Mouse (Mus musculus) left cerebral cortex, postnatal 14 days (tissue): ENCODE data around the gene Nrp1. TPM values are rescaled to one million over a fixed set of nuclear protein-coding genes. Genes with fewer than 3 reads are reported as not detected.

Experiments used
- DNase-seq, 2 experiments: peaks; one replicate each; pipeline ENCODE4 v3.0.0; 2021 to 2022; ENCODE audit warnings: low spot score in 2 of 2, mixed read lengths in 1 of 2
- intact Hi-C: fragments of 180-260 bp; cut with DNase I; formaldehyde crosslinking; loops from one replicate; pipeline ENCODE4 v1.15.1; 2025
- total RNA-seq, 2 experiments: library from RNA; stranded (reverse); gene quantifications; 2 replicates each; pipeline ENCODE4 v1.2.3; 2021

Gene Nrp1
- total RNA-seq, 2 experiments from 2014 or later = 28.1 to 39.9 TPM

DNA sequence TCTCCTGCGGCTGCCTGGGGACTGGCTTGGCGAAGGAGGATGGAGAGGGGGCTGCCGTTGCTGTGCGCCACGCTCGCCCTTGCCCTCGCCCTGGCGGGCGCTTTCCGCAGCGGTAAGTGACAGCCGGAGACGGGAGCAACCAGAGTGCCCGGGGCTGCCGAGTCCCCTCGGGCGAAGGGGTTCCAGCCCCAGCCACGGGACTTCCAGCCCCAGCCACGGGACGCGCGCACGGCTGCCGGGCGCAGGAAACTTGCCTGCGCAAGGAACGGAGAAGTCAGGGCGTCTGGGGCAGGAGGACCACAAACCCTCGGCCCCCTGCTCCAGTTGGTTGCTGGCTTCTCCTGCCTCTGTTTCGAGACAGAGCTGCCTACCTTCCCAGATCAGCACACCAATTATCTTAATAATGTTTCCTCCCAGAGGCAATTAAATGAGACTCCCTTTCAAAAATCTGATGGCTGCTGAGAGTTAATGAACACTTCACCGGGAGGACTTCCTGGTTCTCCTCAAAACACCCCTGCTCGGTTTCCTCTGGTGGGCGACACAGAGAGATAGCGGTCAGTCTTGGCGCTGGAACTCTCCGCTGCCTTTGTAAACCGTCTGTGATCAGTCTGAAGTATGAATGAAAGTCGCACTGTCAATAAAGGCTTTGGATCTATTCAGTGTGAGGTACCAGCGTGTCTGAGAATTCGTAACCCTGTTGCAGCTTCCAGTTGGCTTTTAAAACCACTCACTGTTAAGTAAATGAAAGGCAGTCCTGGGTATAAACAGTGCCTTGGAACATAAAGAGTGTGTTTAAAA is 1.3 kb downstream of the Nrp1 start:
- intact Hi-C loops = loop anchor here (5.0 to 10.0 kb wide), 6 partner anchors 62 to 1025 kb away; no protein-coding TSS in a partner anchor
- peak in 1 of 2 experiments; percentile 37 for DNase-seq

- intact Hi-C loops = loop anchor here (5.0 kb wide), 1 partner anchor 131 kb away; no protein-coding TSS in a partner anchor
- no peak for DNase-seq
Observed at GRCm38 (mm10) chr8:128361343-128361870, 3.0 kb downstream of the Nrp1 start.

DNA sequence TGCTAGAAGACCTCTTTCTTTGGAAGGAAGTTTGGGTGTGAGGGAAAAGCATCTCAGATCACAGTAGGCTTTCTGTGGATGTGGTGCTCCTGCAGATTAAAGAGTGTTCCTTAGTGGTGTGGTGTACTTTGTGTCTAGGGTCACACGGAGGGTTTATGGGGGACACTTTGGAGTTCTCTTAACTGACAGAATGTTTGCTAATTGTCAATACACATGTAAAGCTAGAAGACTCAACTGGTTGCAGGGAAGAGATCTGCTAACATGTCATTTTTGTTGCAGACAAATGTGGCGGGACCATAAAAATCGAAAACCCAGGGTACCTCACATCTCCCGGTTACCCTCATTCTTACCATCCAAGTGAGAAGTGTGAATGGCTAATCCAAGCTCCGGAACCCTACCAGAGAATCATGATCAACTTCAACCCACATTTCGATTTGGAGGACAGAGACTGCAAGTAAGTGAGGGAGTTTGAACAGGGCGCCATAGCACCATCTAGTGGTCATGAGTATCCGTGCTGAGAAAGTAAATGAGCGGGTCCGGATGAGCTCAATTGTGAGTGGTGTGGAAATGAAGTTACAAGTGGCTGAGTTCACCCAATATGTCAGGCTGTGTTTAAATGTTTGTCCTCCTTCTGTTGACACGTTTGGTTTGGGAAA is 4.7 kb downstream of the Nrp1 start:
- intact Hi-C loops = loop anchor here (2.0 to 5.0 kb wide), 2 partner anchors 129 to 1172 kb away; no protein-coding TSS in a partner anchor
- DNase-seq = peak; percentile 90 to 91

DNA sequence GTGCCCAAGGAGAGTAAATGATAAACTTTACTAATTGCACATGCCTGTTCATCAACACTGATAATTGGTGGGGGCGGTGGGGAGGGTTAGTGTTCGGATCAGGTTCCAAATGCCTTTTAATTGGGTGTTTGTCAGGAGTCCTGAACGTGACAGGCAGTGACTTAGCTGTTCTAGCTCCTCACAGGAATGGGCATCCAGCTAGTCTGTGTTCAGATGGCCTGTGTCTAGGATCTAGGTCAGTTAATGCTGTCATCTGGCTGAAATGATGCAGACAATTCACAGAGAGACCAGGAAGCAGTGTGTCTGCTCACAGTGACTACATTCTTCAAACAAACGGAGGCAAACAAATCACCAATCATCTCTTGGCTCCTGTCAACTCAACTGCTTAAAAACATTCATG is 12.1 kb downstream of the Nrp1 start:
- intact Hi-C loops = no loop called here
- DNase-seq = no peak

DNA sequence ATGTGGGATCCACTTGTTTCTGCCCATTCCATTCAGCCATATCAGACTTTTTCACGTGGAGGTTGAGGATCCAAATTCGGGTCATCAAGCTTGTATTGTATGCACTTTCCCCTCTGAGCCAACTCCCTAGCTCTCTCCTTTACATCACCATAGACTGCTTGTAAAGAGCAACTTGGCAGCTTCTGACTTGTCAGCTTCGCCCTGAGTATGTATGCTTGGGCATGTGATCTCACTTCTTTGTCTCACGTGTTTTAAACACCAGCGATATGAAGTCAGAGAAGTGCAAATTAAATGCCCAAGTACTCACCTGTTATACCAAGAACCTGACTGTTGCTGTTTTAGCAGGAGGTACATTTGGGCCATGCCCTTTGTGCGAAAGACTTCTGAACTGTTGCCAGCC is 12.6 kb downstream of the Nrp1 start:
- intact Hi-C loops = no loop called here
- no peak for DNase-seq

DNA sequence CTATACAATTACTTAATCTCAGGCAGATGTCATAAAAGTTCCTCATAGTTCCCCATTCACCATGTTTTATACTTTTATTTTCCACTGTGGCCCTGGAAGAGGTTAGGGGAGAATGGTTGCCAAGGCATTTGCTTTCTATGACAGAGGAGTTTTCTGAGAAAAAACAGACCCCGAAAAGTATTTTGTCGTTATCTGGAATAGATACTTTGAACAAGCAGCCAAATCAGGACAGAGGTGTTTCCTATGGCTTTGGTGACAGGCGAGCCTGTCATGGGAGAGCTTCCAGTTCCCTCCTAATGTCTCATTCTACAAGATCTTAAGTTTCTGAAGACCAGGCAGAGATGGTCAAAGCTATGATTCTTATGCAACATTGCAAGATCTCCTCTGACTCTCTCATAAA is 13.4 kb downstream of the Nrp1 start:
- intact Hi-C loops = no loop called here
- no peak for DNase-seq

- no peak for DNase-seq
- intact Hi-C loops = no loop called here
Observed at GRCm38 (mm10) chr8:128372724-128373123, 14.3 kb downstream of the Nrp1 start.

DNA sequence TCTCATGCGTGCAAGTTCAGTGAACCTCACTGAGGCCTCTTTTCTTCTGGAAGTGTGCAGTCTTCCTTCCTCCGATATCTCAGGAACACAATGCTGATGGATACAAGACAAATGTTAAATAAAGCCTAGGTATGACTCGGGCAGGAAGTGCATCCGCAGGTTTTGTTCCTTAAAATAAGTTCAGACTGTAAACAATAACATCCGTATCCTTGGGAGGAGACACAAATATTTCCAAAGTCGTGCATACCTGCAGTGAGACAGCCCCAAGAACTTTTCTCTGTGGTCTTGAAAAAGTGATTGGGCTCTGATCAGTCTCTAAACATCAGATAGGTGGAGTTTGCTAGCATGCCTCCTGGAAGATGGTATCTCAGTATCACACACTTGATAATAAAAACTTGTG is 15.0 kb downstream of the Nrp1 start:
- DNase-seq = no peak
- intact Hi-C loops = no loop called here

DNA sequence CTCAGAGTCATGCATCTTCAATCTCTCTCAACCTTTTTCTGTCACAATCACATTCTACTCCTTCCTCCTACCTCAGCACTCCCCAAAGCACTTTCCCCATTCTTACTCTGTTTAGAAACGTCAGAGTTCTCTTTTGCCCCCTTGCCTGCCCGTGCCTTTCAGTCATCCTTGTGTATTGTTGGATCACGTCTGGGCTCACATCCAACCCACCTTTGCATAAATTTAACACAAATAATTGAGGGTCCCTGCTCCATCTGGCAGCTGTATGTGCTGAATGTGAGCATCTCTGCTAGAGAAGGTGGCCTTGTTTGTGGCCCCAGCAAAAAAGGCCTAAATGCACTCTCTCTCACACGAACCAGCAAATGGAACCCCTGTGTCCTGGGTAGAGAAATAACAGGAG is 16.9 kb downstream of the Nrp1 start:
- intact Hi-C loops = no loop called here
- DNase-seq = no peak

GRCm38 (mm10) chr8:128383176-128383575 is 24.8 kb downstream of the Nrp1 start:
- intact Hi-C loops = no loop called here
- DNase-seq = no peak

DNA sequence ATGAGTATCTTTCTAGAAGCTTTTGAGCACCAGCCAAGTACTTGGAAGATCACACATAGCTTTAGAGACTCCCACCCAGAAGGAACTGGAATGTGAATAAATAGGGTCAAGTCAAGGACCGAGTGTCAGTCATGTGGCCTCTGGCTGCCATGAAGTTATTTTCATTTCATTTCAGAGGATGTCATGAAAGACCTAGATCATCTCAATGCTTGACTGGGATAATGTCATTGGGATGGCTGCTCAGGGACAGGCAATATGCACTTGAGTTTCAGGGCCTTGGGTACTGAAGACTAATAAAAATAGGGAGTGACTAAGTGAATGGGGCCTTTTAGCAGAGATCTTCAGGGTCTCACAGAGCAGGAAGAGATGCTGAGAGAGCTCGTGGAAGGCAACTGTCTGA is 26.0 kb downstream of the Nrp1 start:
- intact Hi-C loops = no loop called here

GRCm38 (mm10) chr8:128384921-128385332 is 26.5 kb downstream of the Nrp1 start:
- DNase-seq = no peak
- intact Hi-C loops = no loop called here

More for the DNA sequence above, 26.0 kb downstream of the Nrp1 start:
- DNase-seq = no peak

DNA sequence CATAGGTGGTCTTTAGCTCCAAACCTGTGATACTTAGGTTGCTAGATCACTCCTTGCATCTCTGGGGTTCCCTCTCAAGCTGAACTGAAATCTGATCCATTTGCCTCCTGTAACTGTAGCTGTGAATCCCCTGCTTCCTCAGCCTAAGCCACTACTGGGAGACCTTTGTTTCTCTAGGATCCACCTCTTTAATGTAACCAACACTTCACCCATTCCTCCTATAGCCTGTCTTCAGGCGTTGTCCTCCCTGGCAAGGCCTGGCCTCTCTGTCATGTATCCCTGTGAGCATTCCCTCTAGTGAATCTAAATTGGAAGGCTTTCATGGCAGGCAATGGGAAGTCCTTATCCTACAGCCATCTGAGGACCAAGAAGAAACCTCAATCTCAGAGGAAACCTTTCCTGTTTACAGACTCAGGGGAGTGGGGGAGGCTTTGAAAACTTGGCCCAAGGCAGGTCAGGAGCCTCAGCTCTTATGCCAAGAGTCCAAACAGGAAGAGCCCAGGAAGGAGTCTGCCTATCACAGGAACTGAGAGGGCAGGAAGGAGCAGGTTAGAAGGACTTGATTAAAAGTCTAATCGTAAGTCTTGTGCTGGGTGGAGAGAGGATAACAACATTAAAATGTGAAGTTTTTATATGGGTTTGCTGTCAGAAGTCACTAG is 28.7 kb downstream of the Nrp1 start:
- DNase-seq = no peak

GRCm38 (mm10) chr8:128390759-128391158 is 32.4 kb downstream of the Nrp1 start:
- no peak for DNase-seq
- intact Hi-C loops = no loop called here

More for the DNA sequence above, 28.7 kb downstream of the Nrp1 start:
- intact Hi-C loops = no loop called here

- intact Hi-C loops = no loop called here
- no peak for DNase-seq
Observed at GRCm38 (mm10) chr8:128391182-128391760, 32.9 kb downstream of the Nrp1 start.

- DNase-seq = no peak
- intact Hi-C loops = no loop called here
Observed at GRCm38 (mm10) chr8:128394671-128395193, 36.3 kb downstream of the Nrp1 start.

DNA sequence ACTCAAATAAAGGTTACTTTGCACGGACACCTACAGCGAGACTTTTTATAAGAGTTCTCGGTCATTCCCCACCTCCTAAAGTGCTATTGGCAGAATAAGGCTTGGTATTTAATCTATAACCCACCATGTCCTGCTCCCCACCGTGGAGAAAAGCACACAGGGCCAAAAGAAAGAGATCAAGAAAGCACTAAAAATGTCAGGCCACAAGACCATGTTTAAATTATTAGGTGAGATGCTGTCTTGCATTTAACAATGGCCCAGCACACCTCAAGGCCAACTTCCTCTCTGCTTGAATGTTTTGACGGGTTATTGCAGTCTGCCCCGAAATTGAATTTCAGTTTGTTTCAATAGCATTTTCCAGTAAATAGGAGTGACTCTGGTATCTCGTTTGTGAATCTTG is 38.6 kb downstream of the Nrp1 start:
- DNase-seq = no peak

GRCm38 (mm10) chr8:128397441-128397840 is 39.0 kb downstream of the Nrp1 start:
- intact Hi-C loops = no loop called here
- no peak for DNase-seq

More for the DNA sequence above, 38.6 kb downstream of the Nrp1 start:
- intact Hi-C loops = no loop called here

- DNase-seq = peak; percentile 9 to 30
- intact Hi-C loops = no loop called here
Observed at GRCm38 (mm10) chr8:128398472-128399091, 40.2 kb downstream of the Nrp1 start.
